Mouse (Mus musculus) lung, adult 2 months (tissue): ENCODE results near the gene Exoc3l2. TPM values are rescaled to one million over a fixed set of nuclear protein-coding genes. Genes with fewer than 3 reads are reported as not detected.

ENCODE experiments used
- DNase-seq: peaks from one replicate; pipeline ENCODE4 v3.0.0; 2022
- H3K4me1 ChIP-seq: fragments of 200-500 bp; 2 replicates; pipeline ENCODE4 v1.6.1; 2011; ENCODE audit warnings: low read length; ENCODE audit not compliant: control insufficient read depth, insufficient read depth
- H3K4me3 ChIP-seq: fragments of 200-500 bp; replicated peaks from 2 replicates; pipeline ENCODE3; 2011; ENCODE audit warnings: low read depth, mild to moderate bottlenecking, control low read depth, low read length; ENCODE audit errors: extremely low read depth
- CTCF ChIP-seq: fragments of 200-500 bp; IDR thresholded peaks from 2 replicates; pipeline ENCODE4 v1.5.1; 2011; ENCODE audit warnings: mild to moderate bottlenecking, low read length, control low read depth; ENCODE audit not compliant: insufficient read depth
- POLR2A ChIP-seq: fragments of 200-500 bp; IDR thresholded peaks from 2 replicates; pipeline ENCODE4 v1.6.1; 2011; ENCODE audit warnings: low read depth, mild to moderate bottlenecking, control low read depth, low read length, borderline replicate concordance; ENCODE audit errors: extremely low read depth
- WGBS: fragments of 180-500 bp; shearing (Covaris S2); methylation state at CpG from one replicate; pipeline ENCODE4 v1.1.7; 2018; 5-methylcytosine and 5-hydroxymethylcytosine counted together
- polyA plus RNA-seq: library from polyadenylated mRNA; depleted of rRNA; stranded (reverse); fragments of >200 nt; gene quantifications from 2 replicates; pipeline ENCODE4 v1.2.3, GENCODE M21; 2012

The Exoc3l2 gene
- polyA plus RNA-seq, 1 experiment = 2.7 TPM

GRCm38 (mm10) chr7:19477084-19477483 lies 14.0 kb downstream of the Exoc3l2 start:
- peaks cover 12% of the 10 kb centered on the region for H3K4me1 ChIP-seq
- WGBS = 38% methylated on average over 2 of the region's 2 CpGs
- DNase-seq = no peak
- no peak overlapping the region for H3K4me3 ChIP-seq
- TF ChIP-seq CTCF (peak; percentile 34; the same call in 1 of the 2 replicates), POLR2A (no peak)

DNA sequence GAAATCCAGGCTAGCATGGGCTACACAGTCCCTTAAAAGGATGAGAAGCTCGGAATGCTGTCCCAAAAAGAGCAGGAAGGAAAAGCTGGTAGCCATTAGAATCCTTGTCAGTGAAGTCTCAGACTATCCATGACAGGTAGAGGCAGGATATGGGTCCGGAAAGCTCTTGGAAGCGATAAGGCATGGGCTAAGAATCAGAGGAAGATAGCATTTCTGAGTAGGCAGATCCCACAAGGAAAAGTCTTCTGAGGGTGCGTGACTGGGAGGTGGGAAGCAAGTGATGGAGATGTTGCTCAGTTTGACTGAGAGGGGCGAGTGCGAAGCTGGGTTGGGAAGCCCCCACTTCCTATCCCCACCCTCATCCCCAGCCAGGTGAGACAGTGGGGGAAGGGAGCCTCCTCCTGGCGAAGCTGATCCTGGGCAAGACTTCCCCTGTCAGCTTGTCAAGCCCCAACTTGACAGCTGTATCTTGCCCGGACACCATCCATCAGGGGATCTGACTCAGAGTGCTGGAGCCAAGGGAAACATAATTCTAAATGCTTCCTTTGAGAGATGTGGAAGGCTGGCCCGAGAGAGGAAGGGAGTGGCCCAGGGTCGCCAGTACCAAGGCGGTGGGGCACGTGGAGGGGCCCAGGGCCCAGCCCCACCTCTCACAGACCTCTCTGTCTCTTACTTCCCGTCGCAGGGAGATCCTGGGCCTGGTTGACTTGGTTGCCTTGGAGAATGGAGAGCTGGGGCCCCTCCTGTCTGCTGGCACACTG lies 14.7 kb downstream of the Exoc3l2 start:
- Histone ChIP-seq H3K4me3 (no peak overlapping the region), H3K4me1 (peaks cover 6% of the 10 kb centered on the region)
- 20% methylated on average over 14 of the region's 14 CpGs for WGBS
- no peak for DNase-seq
- TF ChIP-seq POLR2A (no peak), CTCF (no peak)

DNA sequence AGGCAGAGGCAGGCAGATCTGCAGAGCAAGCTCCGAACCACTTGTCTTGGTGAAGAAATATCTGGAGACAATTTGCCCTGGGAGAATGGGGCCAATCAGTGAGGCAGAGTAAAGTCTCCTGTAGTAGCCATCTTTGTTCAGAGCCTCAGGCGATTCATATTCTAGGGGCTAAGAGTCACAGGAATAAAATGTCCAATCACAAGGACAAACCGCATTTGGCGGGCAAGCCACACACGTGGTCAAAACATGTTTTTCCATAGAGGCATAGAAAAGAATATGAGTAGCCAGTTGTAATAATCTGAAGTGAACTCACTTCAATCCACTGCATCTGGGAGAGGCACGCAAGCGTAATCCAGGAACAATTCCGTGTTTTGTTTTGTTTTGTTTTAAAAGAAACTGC lies 20.1 kb downstream of the Exoc3l2 start:
- no peak for DNase-seq
- TF ChIP-seq POLR2A = no peak
- WGBS = 88% methylated on average over 8 of the region's 8 CpGs
- H3K4me1 ChIP-seq = no peaks in the 10 kb centered on the region
- H3K4me3 ChIP-seq = no peak overlapping the region

DNA sequence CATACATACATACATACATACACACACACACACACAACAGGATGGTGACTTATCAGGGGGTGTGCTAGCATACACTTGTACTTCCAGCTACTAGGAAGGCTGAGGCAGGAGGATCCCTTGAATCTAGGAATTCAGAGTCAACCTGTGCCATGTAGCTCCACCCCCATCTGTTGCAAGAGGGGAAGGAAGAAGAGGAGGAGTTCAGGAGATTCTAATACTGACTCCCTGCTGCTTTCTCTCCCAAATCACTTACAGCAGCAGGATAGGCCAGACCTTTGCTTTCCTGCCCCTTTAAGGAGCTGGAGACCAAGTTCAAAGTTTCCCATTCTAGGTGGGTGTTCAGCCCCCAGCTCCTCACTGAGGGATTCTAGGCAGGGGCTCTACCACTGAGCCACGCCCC lies 22.4 kb downstream of the Exoc3l2 start:
- Histone ChIP-seq H3K4me1 (no peaks in the 10 kb centered on the region), H3K4me3 (no peak overlapping the region)
- no peak for DNase-seq
- 100% methylated on average over 1 of the region's 1 CpGs for WGBS
- TF ChIP-seq CTCF (no peak), POLR2A (no peak)

- no peak for DNase-seq
- 88% methylated on average over 7 of the region's 7 CpGs for WGBS
- Histone ChIP-seq H3K4me1 (peaks cover 1% of the 10 kb centered on the region; the same call in 1 of the 2 replicates), H3K4me3 (no peak overlapping the region)
- no peak for TF ChIP-seq POLR2A
Observed at GRCm38 (mm10) chr7:19486549-19486948, 23.4 kb downstream of the Exoc3l2 start.

DNA sequence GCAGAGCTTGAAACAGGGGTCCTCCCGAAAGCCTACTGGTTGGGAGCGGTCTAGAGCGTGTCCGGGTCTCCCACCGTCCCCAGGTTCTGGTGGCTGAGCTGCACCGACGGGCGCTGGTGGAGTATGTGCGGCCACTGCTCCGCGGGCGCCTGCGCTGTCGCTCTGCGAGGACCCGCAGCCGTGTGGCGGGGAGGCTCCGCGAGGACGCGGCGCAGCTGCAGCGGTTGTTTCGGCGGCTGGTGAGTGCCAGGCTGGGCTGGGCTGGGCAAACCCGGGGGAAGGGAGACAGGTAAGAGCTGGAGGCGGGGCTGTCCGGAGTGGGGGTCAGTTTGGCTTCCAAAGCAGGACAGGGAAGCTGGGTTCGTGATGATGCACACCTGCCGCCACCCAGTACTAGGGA lies 26.4 kb downstream of the Exoc3l2 start:
- Histone ChIP-seq H3K4me1 (peaks cover 3% of the 10 kb centered on the region), H3K4me3 (no peak overlapping the region)
- no peak for TF ChIP-seq POLR2A
- TF ChIP-seq CTCF = no peak
- WGBS = 42% methylated on average over 31 of the region's 31 CpGs
- no peak for DNase-seq

DNA sequence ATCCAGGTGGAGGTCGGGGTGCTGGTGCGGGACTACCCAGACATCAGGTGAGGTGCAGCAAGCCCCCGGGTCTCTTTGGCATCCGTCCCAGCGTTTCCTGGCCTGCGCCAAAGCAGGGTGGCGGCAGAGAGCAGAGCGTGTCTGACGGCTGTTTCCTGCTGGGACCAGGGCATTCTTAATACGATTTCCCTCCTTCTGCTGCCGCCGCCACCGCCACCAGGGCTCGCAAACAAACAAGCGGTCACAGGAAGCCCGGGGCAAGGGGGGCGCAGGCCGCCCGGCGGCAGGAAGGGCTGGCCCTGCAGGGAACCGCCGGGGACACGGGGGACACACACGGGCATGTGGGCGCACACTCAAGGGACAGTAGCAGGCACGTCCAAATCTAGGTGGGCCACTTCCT lies 28.6 kb downstream of the Exoc3l2 start:
- H3K4me1 ChIP-seq = peaks cover 12% of the 10 kb centered on the region
- peak; percentile 46 for DNase-seq
- no peak overlapping the region for H3K4me3 ChIP-seq
- 1% methylated on average over 26 of the region's 26 CpGs for WGBS
- TF ChIP-seq POLR2A (peak; percentile 12; the same call in 1 of the 2 replicates), CTCF (0 out of 2 replicates have a peak, but pooled peaks have one; percentile 16)

GRCm38 (mm10) chr7:19494751-19495474 lies 31.8 kb downstream of the Exoc3l2 start:
- DNase-seq = no peak
- Histone ChIP-seq H3K4me3 (no peak overlapping the region), H3K4me1 (peaks cover 12% of the 10 kb centered on the region)
- 77% methylated on average over 25 of the region's 25 CpGs for WGBS
- TF ChIP-seq CTCF = no peak
- no peak for TF ChIP-seq POLR2A

- 30% methylated on average over 20 of the region's 20 CpGs for WGBS
- Histone ChIP-seq H3K4me3 (no peak overlapping the region), H3K4me1 (peaks cover 12% of the 10 kb centered on the region)
- no peak for TF ChIP-seq CTCF
- no peak for TF ChIP-seq POLR2A
- no peak for DNase-seq
Observed at GRCm38 (mm10) chr7:19495521-19496213, 32.5 kb downstream of the Exoc3l2 start.

DNA sequence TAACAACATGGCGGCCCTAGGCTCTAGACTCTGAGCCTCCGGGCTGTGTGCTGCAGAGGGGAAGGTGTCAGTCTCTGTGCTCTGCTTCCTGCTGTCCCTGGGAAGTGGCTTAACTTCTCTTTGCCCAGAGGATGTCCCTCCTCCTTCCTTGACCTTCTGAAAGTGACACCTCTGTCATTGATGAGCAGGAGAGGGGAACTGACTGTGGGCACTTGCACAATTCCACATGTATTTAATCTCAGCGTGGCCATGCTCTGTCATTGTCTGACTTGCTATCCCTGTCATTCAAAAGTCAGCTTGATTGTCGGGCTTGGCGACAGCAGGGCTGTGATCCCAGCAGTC lies 33.1 kb downstream of the Exoc3l2 start:
- DNase-seq = no peak
- peaks cover 12% of the 10 kb centered on the region for H3K4me1 ChIP-seq
- H3K4me3 ChIP-seq = no peak overlapping the region
- no peak for TF ChIP-seq POLR2A
- no peak for TF ChIP-seq CTCF
- WGBS = 60% methylated on average over 5 of the region's 5 CpGs

GRCm38 (mm10) chr7:19498326-19498725 lies 35.2 kb downstream of the Exoc3l2 start:
- Histone ChIP-seq H3K4me3 (no peak overlapping the region), H3K4me1 (peaks cover 9% of the 10 kb centered on the region)
- DNase-seq = no peak
- 47% methylated on average over 4 of the region's 4 CpGs for WGBS
- TF ChIP-seq POLR2A = no peak
